Mouse (Mus musculus) kidney, postnatal 0 days (tissue): ENCODE measurements around the gene Adcy2. TPM values are rescaled to one million over a fixed set of nuclear protein-coding genes. Genes with fewer than 3 reads are reported as not detected.

Experiments used
- ATAC-seq: fragments of 200-750 bp; cut with Nextera tagmentation; replicated peaks from 2 replicates; pipeline ENCODE4 v1.8.0; 2017; ENCODE audit warnings: low read depth, moderate number of reproducible peaks, moderate TSS enrichment, moderate library complexity; ENCODE audit not compliant: low FRiP score
- DNase-seq: peaks from one replicate; pipeline ENCODE4 v3.0.0-alpha.2; 2016; ENCODE audit warnings: low spot score
- H3K27ac ChIP-seq: fragments of 300-500 bp; sonication (generic); 2 replicates; pipeline ENCODE4 v1.5.1; 2014; ENCODE audit warnings: mild to moderate bottlenecking
- H3K27me3 ChIP-seq: fragments of 300-500 bp; sonication (generic); 2 replicates; pipeline ENCODE4 v1.6.1; 2014; ENCODE audit warnings: low read length, mixed read lengths; ENCODE audit not compliant: insufficient read depth
- H3K36me3 ChIP-seq: fragments of 300-500 bp; sonication (generic); 2 replicates; pipeline ENCODE4 v1.6.1; 2014; ENCODE audit warnings: low read length, mixed read lengths; ENCODE audit not compliant: insufficient read depth
- H3K4me1 ChIP-seq: fragments of 300-500 bp; sonication (generic); replicated peaks from 2 replicates; pipeline ENCODE4 v1.6.1; 2014; ENCODE audit warnings: antibody characterized with exemption, low read length, mixed read lengths; ENCODE audit not compliant: insufficient read depth
- H3K4me2 ChIP-seq: fragments of 300-500 bp; sonication (generic); 2 replicates; pipeline ENCODE4 v1.6.1; 2014; ENCODE audit warnings: mild to moderate bottlenecking, low read length, moderate library complexity, mixed read lengths
- H3K4me3 ChIP-seq: fragments of 300-500 bp; sonication (generic); replicated peaks from 2 replicates; pipeline ENCODE4 v1.5.1; 2014; ENCODE audit warnings: low read depth, low read length
- H3K9ac ChIP-seq: fragments of 300-500 bp; sonication (generic); 2 replicates; pipeline ENCODE4 v1.6.1; 2014; ENCODE audit warnings: low read depth, low read length
- H3K9me3 ChIP-seq: fragments of 300-500 bp; sonication (generic); replicated peaks from 2 replicates; pipeline ENCODE4 v1.6.1; 2016; ENCODE audit warnings: low read length, inconsistent platforms, mixed read lengths
- CTCF ChIP-seq: IDR thresholded peaks from 2 replicates; pipeline ENCODE4 v1.5.1; 2016; ENCODE audit warnings: antibody characterized with exemption, low read depth, mild to moderate bottlenecking, moderate library complexity
- WGBS: fragments of 180-500 bp; shearing (Covaris S2); extraction: QIAGEN DNeasy Blood & Tissue Kit; methylation state at CpG from one replicate; pipeline ENCODE4 v1.1.7; 2014; 5-methylcytosine and 5-hydroxymethylcytosine counted together
- polyA plus RNA-seq: library from polyadenylated mRNA; unstranded; fragments of >200 nt; fragmentation: Nextera tagmentation; extraction: Ambion mirVana; gene quantifications from 2 replicates; pipeline ENCODE4 v1.2.1, GENCODE M21; 2015

The Adcy2 gene
- polyA plus RNA-seq, 1 experiment from 2014 or later = 4.0 TPM

DNA sequence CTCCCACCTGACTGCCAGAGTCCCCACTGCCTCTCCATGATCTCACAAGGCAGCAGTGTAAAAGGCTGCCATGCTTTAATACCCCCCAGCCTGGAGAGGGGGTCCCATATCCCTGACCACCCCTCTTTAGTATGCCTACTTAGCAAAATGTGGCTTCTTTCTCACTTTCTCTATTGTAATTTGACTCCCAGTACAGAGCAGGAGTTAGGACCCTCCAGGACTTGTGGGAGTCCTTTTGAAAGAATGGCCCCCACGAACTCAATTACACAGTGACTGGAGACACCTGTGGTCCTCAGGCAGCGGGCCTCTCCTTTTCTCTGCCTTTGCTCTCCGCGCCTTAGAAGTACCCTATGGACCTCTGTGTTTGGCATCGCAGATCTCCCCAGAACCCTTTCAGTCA is 485 bp upstream of the Adcy2 start:
- Histone ChIP-seq H3K4me2 (peak overlapping the region; percentile 93), H3K4me1 (no peaks in the 10 kb centered on the region), H3K27ac (no peak overlapping the region), H3K27me3 (0 out of 2 replicates have a peak, but pooled peaks cover 4% of the 10 kb centered on the region), H3K4me3 (peak overlapping the region; percentile 58), H3K9ac (no peak overlapping the region), H3K36me3 (no peaks in the 10 kb centered on the region), H3K9me3 (no peaks in the 10 kb centered on the region)
- peak; percentile 63 for DNase-seq
- TF ChIP-seq CTCF = no peak
- 18% methylated on average over 5 of the region's 5 CpGs for WGBS
- peak; percentile 1; the same call in 1 of the 2 replicates for ATAC-seq

DNA sequence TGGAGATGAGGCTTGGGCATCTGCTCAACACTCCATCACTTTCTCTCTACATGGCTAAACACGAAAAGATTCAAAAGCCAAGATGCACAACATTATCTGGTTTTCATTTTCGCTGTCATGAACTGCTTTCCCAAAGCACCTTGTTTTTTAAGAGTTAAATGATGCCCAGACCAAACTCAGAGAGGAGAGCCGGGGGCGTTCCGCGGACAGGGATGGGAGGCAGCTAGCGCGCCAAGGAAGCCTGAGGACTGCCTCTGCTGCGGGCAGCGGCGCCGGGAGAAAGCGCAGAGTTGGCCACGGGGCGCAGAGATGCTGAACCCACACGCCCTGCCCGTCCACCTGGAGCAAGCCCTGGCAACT is 803 bp downstream of the Adcy2 start:
- DNase-seq (peak; percentile 44), ATAC-seq (peak; percentile 6; the same call in 1 of the 2 replicates)
- 0 out of 2 replicates have a peak overlapping the region, but pooled peaks have one; percentile 36 for H3K27ac ChIP-seq

DNA sequence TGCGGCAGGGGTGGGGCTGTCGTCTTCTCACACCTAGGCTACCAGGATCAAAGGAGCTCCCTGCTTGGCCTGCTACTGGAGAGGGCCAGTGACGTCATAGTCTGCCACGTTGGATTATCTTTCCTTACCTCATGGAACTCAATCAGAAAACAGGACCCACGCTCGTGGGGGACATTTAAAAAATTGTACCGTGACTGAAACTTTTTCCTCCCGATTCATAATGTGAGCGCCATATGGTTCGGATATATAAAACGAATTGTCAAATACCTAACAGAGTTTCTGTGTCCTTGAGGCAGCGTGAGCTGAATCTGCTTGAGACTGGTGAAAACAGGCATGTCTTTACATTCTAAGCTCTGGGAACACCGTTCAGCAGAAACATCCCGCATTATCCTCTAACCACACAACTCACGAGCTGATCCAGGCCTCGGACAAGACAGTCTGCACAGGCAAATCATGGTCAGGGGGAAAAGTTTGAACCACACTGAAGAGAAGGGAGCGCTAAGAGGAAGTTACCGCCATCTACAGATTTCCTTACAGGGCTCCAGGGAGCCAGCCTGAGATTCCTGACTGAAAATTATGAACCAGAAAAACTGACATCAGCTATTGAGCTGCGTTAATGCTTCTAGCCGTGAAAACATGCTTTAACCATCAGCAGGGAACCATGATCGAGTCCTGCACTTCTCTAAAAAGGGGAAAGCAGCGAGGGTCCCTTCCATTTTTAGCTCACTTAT is 1.4 kb downstream of the Adcy2 start:
- Histone ChIP-seq H3K4me1 (no peaks in the 10 kb centered on the region), H3K4me3 (peak overlapping the region; percentile 58), H3K4me2 (peak overlapping the region; percentile 93), H3K27ac (no peak overlapping the region), H3K36me3 (no peaks in the 10 kb centered on the region), H3K9ac (0 out of 2 replicates have a peak overlapping the region, but pooled peaks have one; percentile 35), H3K27me3 (0 out of 2 replicates have a peak, but pooled peaks cover 4% of the 10 kb centered on the region), H3K9me3 (no peaks in the 10 kb centered on the region)
- no peak; the same call in 1 of the 2 replicates for TF ChIP-seq CTCF
- WGBS = 6% methylated on average over 22 of the region's 22 CpGs
- ATAC-seq (no peak), DNase-seq (peak; percentile 56)

More for the DNA sequence above, 803 bp downstream of the Adcy2 start:
- no peaks in the 10 kb centered on the region for H3K36me3 ChIP-seq
- H3K27me3 ChIP-seq = 0 out of 2 replicates have a peak, but pooled peaks cover 4% of the 10 kb centered on the region
- peak overlapping the region; percentile 63 for H3K9ac ChIP-seq
- peak overlapping the region; percentile 58 for H3K4me3 ChIP-seq
- H3K9me3 ChIP-seq = no peaks in the 10 kb centered on the region
- H3K4me1 ChIP-seq = no peaks in the 10 kb centered on the region
- H3K4me2 ChIP-seq = peak overlapping the region; percentile 93
- WGBS = under 1% methylated on average over 17 of the region's 17 CpGs
- TF ChIP-seq CTCF = no peak

DNA sequence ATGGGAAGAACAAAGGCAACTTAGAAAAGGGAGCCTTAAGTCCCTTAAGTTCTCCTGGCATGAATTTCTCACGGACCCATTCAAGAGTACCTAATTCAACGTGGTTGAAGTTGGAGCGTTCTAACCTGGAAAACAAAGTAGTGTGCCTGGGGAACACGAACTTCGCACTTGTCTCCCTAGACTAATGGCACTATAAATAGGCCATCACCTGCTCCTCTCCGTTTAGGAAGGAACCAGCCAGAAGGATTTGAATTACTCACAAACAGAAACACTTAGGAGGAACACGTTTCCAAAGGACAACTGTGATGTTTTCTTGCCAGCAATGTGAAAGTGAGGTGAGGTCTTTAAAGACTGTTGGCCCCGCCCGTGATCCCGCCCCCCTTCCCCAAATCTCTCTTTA is 2.0 kb downstream of the Adcy2 start:
- no peaks in the 10 kb centered on the region for H3K36me3 ChIP-seq
- H3K27ac ChIP-seq = no peak overlapping the region
- H3K4me2 ChIP-seq = peak overlapping the region; percentile 93
- H3K27me3 ChIP-seq = 0 out of 2 replicates have a peak, but pooled peaks cover 4% of the 10 kb centered on the region
- 13% methylated on average over 10 of the region's 10 CpGs for WGBS
- no peak overlapping the region for H3K9ac ChIP-seq
- TF ChIP-seq CTCF = no peak
- DNase-seq (no peak), ATAC-seq (no peak)
- peak overlapping the region; percentile 58; the same call in 1 of the 2 replicates for H3K4me3 ChIP-seq
- H3K9me3 ChIP-seq = no peaks in the 10 kb centered on the region
- H3K4me1 ChIP-seq = no peaks in the 10 kb centered on the region

DNA sequence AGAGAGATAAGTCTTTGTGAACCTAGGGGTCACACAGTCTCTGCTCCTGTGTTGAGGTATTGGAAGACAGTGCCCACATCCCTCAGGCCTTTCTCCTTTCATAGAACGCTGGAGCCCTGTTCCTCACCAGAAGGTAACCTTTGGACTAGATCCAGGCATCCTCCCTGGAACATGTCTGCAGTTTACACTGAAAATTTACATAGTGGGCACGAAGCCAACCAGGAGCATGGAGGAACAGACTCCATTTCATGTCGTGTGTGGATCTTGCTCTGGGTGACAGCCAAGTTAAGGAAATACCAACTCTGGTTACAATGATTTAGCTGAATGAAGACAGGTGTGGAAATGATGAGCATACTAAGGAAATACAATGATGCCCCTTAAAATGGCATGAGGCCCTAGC is 2.7 kb downstream of the Adcy2 start:
- Histone ChIP-seq H3K27me3 (0 out of 2 replicates have a peak, but pooled peaks cover 4% of the 10 kb centered on the region), H3K27ac (no peak overlapping the region), H3K4me1 (no peaks in the 10 kb centered on the region), H3K4me3 (no peak overlapping the region), H3K4me2 (no peak overlapping the region), H3K9ac (no peak overlapping the region), H3K9me3 (no peaks in the 10 kb centered on the region), H3K36me3 (no peaks in the 10 kb centered on the region)
- no peak for TF ChIP-seq CTCF
- WGBS = 50% methylated on average over 3 of the region's 3 CpGs
- ATAC-seq (no peak), DNase-seq (no peak)

DNA sequence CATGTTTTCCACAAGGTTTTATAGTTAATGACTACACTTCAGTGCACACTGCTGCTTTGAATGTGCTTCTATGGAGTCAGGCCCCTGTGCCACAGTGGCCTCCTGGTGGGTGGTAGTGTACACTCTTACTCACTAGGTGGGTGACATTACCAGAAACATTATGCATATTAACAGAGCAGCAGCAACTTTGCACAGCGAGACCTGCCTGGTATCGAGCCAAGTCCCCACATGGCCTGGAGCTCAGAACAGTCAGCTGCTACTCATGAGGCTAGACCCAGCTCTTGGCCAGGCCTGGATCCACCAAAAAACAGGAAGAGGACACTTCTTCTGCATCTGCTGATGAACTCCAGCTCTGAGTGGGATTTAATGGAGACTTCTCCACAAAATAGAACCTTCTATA is 13.6 kb downstream of the Adcy2 start:
- 70% methylated on average over 2 of the region's 2 CpGs for whole genome bisulfite sequencing
- no peak for DNase-seq
- TF ChIP-seq CTCF = no peak
- no peak overlapping the region for H3K27ac ChIP-seq
- no peak overlapping the region for H3K4me2 ChIP-seq
- no peak overlapping the region for H3K9ac ChIP-seq
- H3K9me3 ChIP-seq = no peaks in the 10 kb centered on the region
- H3K36me3 ChIP-seq = no peaks in the 10 kb centered on the region
- ATAC-seq = no peak
- H3K4me1 ChIP-seq = no peaks in the 10 kb centered on the region
- no peak overlapping the region for H3K4me3 ChIP-seq
- no peaks in the 10 kb centered on the region for H3K27me3 ChIP-seq
